Mouse (Mus musculus) liver, embryonic 15.5 days (tissue): ENCODE measurements around the gene Prkn. TPM values are rescaled to one million over a fixed set of nuclear protein-coding genes. Genes with fewer than 3 reads are reported as not detected.

Experiments
- ATAC-seq: fragments of 200-750 bp; cut with Nextera tagmentation; 2 replicates; pipeline ENCODE4 v1.8.0; 2017; ENCODE audit warnings: moderate number of reproducible peaks, mild to moderate bottlenecking, moderate library complexity; ENCODE audit not compliant: insufficient read depth
- H3K27ac ChIP-seq: fragments of 300-500 bp; sonication (generic); replicated peaks from 2 replicates; pipeline ENCODE4 v1.5.1; 2015; ENCODE audit warnings: mild to moderate bottlenecking, inconsistent platforms
- H3K27me3 ChIP-seq: fragments of 300-500 bp; sonication (generic); 2 replicates; pipeline ENCODE4 v1.6.1; 2015; ENCODE audit warnings: mild to moderate bottlenecking, inconsistent platforms
- H3K36me3 ChIP-seq: fragments of 300-500 bp; sonication (generic); replicated peaks from 2 replicates; pipeline ENCODE4 v1.6.1; 2015; ENCODE audit warnings: moderate library complexity, mild to moderate bottlenecking, inconsistent platforms
- H3K4me1 ChIP-seq: fragments of 300-500 bp; sonication (generic); replicated peaks from 2 replicates; pipeline ENCODE4 v1.6.1; 2015; ENCODE audit warnings: inconsistent platforms
- H3K4me2 ChIP-seq: fragments of 300-500 bp; sonication (generic); 2 replicates; pipeline ENCODE4 v1.6.1; 2015; ENCODE audit warnings: moderate library complexity, mild to moderate bottlenecking, inconsistent platforms
- H3K4me3 ChIP-seq: fragments of 300-500 bp; sonication (generic); replicated peaks from 2 replicates; pipeline ENCODE4 v1.5.1; 2015; ENCODE audit warnings: mild to moderate bottlenecking, inconsistent platforms
- H3K9ac ChIP-seq: fragments of 300-500 bp; sonication (generic); 2 replicates; pipeline ENCODE4 v1.6.1; 2015; ENCODE audit warnings: moderate library complexity, mild to moderate bottlenecking, inconsistent platforms
- H3K9me3 ChIP-seq: fragments of 300-500 bp; sonication (generic); replicated peaks from 2 replicates; pipeline ENCODE4 v1.6.1; 2016; ENCODE audit warnings: inconsistent platforms
- WGBS: fragments of 180-500 bp; shearing (Covaris S2); methylation state at CpG from one replicate; pipeline ENCODE4 v1.1.7; 2015; ENCODE audit warnings: mixed read lengths; ENCODE audit not compliant: insufficient replicate concordance; 5-methylcytosine and 5-hydroxymethylcytosine counted together
- polyA plus RNA-seq: library from polyadenylated mRNA; unstranded; fragments of >200 nt; fragmentation: Nextera tagmentation; extraction: Ambion mirVana; gene quantifications from 2 replicates; pipeline ENCODE4 v1.2.1, GENCODE M21; 2015

Gene Prkn
- polyA plus RNA-seq, 1 experiment from 2014 or later, result 0.38 TPM

DNA sequence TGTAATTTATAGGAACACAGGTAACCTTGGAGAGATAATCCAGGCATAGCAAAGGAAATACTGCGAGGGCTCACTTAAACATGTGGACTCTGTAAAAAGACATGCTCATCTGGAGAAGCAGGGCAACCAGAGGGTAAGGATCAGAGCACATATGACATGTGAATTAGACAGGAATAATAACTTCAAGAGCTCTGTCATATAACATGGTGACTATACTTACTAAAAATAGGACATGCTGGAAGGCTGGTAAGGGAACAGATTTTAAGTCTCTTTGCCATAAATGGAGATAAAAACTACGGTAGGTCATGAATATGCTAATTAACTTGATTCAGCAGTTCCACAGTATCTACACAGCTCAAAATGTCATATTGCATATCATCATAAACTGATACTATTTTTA, 777.4 kb downstream of the Prkn start:
- Histone ChIP-seq H3K4me3 (no peak overlapping the region), H3K36me3 (no peaks in the 10 kb centered on the region), H3K4me1 (no peaks in the 10 kb centered on the region), H3K9ac (no peak overlapping the region), H3K9me3 (no peaks in the 10 kb centered on the region), H3K4me2 (no peak overlapping the region), H3K27ac (no peak overlapping the region), H3K27me3 (0 out of 2 replicates have a peak, but pooled peaks cover 3% of the 10 kb centered on the region)
- ATAC-seq, result no peak
- WGBS, result 67% methylated on average over 2 of the region's 2 CpGs

DNA sequence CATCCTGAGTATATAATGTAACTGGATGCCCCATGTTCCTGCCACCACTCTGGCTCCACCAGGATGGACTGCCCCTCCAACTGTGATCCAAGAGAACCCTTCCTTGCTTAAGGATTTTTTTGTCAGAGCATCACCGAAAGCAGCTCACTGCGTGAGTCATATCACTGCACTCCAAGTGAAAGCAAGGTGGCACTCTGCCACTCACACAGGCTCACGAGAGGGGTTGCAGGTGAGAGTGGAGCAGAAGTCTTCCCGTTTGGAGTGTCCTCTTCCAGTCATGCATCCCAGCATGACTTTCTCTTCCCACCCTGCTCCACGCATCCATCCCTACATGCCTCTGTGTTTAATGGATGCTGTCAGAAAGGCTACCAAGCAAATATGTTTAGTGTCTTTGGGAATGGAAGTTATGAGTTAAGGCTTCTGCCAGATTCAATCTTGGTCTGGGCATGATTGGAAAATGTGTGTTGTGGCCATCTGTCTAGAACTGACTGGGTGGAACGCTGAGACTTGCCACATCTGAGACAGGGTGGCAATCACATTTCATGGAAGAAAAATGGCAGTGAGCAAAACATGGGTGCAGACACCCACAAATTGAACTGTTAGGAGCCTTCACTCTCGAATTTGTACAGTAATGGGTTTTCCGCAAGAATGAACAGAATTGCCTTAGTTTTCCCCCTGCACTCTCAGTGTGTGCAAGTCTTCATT, 778.9 kb downstream of the Prkn start:
- H3K36me3 ChIP-seq, result no peaks in the 10 kb centered on the region
- no peaks in the 10 kb centered on the region for H3K27me3 ChIP-seq
- H3K4me2 ChIP-seq, result no peak overlapping the region
- H3K4me1 ChIP-seq, result no peaks in the 10 kb centered on the region
- no peak overlapping the region for H3K4me3 ChIP-seq
- H3K9me3 ChIP-seq, result no peaks in the 10 kb centered on the region
- H3K27ac ChIP-seq, result no peak overlapping the region
- H3K9ac ChIP-seq, result no peak overlapping the region
- no peak for ATAC-seq
- 59% methylated on average over 8 of the region's 8 CpGs for WGBS

DNA sequence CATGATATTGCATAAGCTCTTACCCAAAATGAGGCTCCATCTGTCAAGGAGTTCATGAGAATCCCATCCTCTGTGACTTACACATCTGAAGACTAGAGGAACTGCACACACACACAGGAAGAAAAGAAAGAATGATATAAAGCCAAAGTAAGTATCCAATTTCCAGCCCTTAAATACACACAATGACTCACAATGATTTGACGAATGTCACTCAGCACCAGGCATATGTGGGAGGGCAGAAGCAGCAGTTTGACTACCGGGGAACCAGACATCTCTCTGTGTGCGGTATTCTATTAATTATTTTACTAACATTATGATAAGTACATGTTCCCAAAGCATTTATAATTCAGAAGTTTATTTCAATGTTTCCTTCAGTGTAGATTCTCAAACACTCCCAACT, 780.6 kb downstream of the Prkn start:
- Histone ChIP-seq H3K27me3 (no peaks in the 10 kb centered on the region), H3K36me3 (no peaks in the 10 kb centered on the region), H3K9ac (no peak overlapping the region), H3K4me2 (no peak overlapping the region), H3K9me3 (no peaks in the 10 kb centered on the region), H3K4me3 (no peak overlapping the region), H3K4me1 (no peaks in the 10 kb centered on the region), H3K27ac (no peak overlapping the region)
- 59% methylated on average over 3 of the region's 3 CpGs for WGBS
- no peak for ATAC-seq

DNA sequence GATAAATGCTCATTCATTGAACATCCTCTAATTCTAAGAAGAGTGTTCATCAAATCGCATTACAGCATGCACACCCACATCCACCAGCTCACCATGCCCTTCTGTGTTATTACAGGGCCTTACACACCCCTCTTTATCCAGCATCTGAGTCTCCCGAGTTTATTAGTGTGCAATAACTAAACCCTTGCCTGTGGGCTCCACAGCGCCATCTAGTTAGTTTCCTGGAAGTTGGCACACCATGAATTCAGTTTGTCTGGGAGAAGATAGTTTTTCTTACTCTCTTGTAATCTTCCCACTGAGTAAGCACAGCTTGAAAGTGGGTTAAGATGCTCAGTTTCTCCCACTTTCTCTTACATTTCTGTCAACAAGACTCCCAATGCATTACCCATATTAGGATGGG, 781.3 kb downstream of the Prkn start:
- Histone ChIP-seq H3K9me3 (no peaks in the 10 kb centered on the region), H3K4me2 (no peak overlapping the region), H3K4me3 (no peak overlapping the region), H3K27me3 (no peaks in the 10 kb centered on the region), H3K9ac (no peak overlapping the region), H3K4me1 (no peaks in the 10 kb centered on the region), H3K27ac (no peak overlapping the region), H3K36me3 (no peaks in the 10 kb centered on the region)
- WGBS, result 34% methylated on average over 3 of the region's 3 CpGs
- no peak for ATAC-seq

DNA sequence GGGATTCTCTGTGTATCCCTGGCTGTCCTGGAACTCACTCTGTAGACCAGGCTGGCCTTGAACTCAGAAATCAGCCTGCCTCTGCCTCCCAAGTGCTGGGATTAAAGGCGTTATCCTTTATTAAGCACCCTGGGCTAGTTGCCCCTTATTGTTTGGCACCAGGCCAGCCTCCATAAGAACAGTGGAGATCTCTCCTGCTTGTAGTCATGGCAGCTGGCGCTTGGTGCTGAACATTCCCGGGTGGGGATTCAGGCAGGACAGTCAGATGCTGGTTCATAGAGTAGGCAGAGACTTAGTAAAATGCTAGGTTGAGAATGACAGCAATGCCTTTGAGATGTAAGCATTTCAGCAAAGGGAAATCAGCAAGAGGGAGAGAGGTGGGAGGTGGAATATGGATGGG, 786.1 kb downstream of the Prkn start:
- 70% methylated on average over 3 of the region's 3 CpGs for WGBS
- no peak overlapping the region for H3K27ac ChIP-seq
- no peaks in the 10 kb centered on the region for H3K36me3 ChIP-seq
- H3K4me3 ChIP-seq, result no peak overlapping the region
- no peaks in the 10 kb centered on the region for H3K9me3 ChIP-seq
- H3K4me2 ChIP-seq, result no peak overlapping the region
- no peaks in the 10 kb centered on the region for H3K27me3 ChIP-seq
- no peaks in the 10 kb centered on the region for H3K4me1 ChIP-seq
- no peak overlapping the region for H3K9ac ChIP-seq
- no peak for ATAC-seq

DNA sequence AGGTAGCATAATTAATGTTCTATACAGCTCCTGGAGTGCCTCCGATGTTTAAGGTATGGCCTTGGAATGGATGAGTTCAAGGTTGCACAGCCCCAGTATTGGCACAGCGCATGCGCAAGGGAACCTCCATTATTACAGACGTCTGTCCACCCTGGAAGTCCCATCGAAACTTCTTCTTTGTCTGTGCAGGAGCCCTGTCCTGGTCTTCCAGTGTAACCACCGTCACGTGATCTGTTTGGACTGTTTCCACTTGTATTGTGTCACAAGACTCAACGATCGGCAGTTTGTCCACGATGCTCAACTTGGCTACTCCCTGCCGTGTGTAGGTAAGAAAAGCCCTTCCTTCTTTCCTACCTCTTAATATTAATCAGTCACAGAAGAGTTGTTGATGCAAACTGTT, 794.9 kb downstream of the Prkn start:
- Histone ChIP-seq H3K27ac (no peak overlapping the region), H3K9ac (no peak overlapping the region), H3K27me3 (no peaks in the 10 kb centered on the region), H3K4me1 (no peaks in the 10 kb centered on the region), H3K4me2 (no peak overlapping the region), H3K4me3 (no peak overlapping the region), H3K9me3 (no peaks in the 10 kb centered on the region), H3K36me3 (no peaks in the 10 kb centered on the region)
- 75% methylated on average over 11 of the region's 11 CpGs for WGBS
- no peak for ATAC-seq

DNA sequence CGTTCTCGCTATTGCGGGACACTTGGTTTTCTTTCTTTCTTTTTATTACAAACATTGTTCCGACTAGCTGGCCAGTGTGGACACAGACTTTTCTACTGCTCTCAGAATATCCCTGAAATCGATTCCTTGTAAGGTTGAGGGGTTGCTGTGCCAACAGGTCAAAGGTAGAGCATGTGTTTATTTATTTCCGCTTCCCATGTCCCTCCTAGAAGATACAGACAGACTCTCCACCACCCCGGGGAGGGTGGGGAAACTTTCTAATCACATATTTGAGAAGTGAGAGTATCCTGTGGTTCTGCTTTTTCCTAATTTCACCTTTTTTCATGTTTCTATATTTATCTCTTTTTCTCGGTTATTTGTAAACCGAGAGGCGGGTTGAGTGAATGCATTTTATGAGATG, 797.5 kb downstream of the Prkn start:
- ATAC-seq, result no peak
- no peak overlapping the region for H3K27ac ChIP-seq
- 64% methylated on average over 10 of the region's 10 CpGs for WGBS
- no peak overlapping the region for H3K4me2 ChIP-seq
- no peak overlapping the region for H3K9ac ChIP-seq
- no peaks in the 10 kb centered on the region for H3K36me3 ChIP-seq
- no peaks in the 10 kb centered on the region for H3K4me1 ChIP-seq
- no peak overlapping the region for H3K4me3 ChIP-seq
- no peaks in the 10 kb centered on the region for H3K27me3 ChIP-seq
- H3K9me3 ChIP-seq, result no peaks in the 10 kb centered on the region

DNA sequence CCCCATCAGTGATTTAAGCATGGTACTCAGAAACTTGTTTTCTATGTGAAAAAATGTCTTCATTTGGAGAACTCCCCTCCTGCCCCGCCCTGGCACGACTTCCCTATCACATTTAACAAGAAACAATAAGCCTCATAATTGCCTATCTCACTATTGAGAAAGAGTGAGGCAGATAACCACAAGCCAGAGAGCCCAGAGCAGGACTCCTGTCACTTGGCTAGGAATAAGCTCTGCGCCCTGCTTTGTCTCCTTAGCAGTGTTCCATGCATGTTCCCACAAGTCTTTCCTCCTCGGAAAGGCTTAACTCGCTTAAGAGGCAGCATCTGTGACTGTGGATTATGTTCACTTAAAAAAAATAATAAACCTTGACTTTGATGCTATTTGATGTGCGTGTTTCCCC, 798.3 kb downstream of the Prkn start:
- no peaks in the 10 kb centered on the region for H3K36me3 ChIP-seq
- no peaks in the 10 kb centered on the region for H3K27me3 ChIP-seq
- H3K27ac ChIP-seq, result no peak overlapping the region
- H3K4me3 ChIP-seq, result no peak overlapping the region
- H3K9ac ChIP-seq, result no peak overlapping the region
- H3K9me3 ChIP-seq, result no peaks in the 10 kb centered on the region
- WGBS, result 58% methylated on average over 6 of the region's 6 CpGs
- no peak for ATAC-seq
- no peak overlapping the region for H3K4me2 ChIP-seq
- H3K4me1 ChIP-seq, result no peaks in the 10 kb centered on the region

DNA sequence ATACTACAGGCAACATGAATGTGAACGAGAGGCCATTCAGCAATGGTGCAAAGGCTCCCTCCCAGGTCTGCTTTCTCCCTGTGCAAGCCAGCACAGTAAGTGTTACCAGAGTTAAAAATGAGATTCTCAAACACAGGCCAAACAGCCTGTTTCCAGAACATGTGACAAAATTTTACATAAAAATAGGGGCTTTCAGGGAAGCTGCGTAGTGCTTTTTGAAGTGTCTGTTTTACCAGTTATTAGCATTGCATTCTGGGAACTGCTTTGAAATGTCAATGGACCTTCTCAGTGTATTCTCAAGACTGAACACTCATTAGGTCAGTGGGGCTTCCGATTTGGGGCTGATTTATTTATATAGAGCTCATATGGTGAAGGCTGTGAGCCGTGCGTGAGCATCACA, 799.6 kb downstream of the Prkn start:
- Histone ChIP-seq H3K4me3 (no peak overlapping the region), H3K27ac (no peak overlapping the region), H3K4me2 (no peak overlapping the region), H3K27me3 (no peaks in the 10 kb centered on the region), H3K9me3 (no peaks in the 10 kb centered on the region), H3K4me1 (no peaks in the 10 kb centered on the region), H3K36me3 (no peaks in the 10 kb centered on the region), H3K9ac (no peak overlapping the region)
- 76% methylated on average over 5 of the region's 5 CpGs for WGBS
- no peak for ATAC-seq

DNA sequence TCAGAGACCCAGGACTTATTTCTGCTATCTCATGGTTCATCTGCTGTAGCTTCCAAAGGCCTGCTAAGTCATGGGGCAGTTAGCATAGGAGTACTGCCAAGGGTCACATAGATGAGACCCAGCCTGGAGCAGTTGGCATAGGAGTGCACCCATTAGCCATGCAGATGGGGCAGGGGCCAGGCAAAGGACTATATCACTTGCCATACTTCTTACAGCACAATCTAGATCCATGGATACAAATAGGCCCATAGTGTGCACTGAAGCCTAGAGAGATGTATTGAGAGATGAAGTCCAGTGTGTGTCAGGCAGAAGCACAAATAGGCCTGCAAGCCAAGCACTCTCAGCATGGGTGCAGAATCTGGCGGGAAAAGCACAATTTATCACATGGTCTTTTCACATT, 802.1 kb downstream of the Prkn start:
- no peak overlapping the region for H3K27ac ChIP-seq
- no peak overlapping the region for H3K4me3 ChIP-seq
- no peaks in the 10 kb centered on the region for H3K27me3 ChIP-seq
- no peaks in the 10 kb centered on the region for H3K4me1 ChIP-seq
- no peaks in the 10 kb centered on the region for H3K9me3 ChIP-seq
- no peak overlapping the region for H3K9ac ChIP-seq
- ATAC-seq, result no peak
- H3K36me3 ChIP-seq, result no peaks in the 10 kb centered on the region
- 63% methylated on average over 1 of the region's 1 CpGs for whole genome bisulfite sequencing
- no peak overlapping the region for H3K4me2 ChIP-seq

DNA sequence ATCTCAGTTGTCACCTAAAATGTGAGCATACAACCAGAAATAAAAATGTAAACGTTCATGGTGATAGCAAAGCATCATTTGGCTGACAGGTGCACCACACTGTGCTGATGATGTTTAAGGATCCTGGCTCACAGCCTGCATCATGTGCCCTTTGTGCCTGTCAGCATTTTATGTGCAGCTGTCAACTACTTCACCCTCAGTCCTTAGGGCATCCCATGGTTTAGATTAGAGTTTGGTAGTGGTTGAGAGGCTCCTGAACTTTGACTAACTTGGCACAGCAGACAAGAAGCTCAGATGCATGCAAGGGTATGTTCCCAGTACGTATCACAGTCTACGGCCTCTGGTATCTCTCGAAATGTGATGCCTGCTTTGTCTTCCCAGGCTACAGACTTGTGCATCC, 803.8 kb downstream of the Prkn start:
- Histone ChIP-seq H3K27ac (no peak overlapping the region), H3K36me3 (no peaks in the 10 kb centered on the region), H3K9ac (no peak overlapping the region), H3K27me3 (no peaks in the 10 kb centered on the region), H3K4me3 (no peak overlapping the region), H3K4me2 (no peak overlapping the region), H3K4me1 (no peaks in the 10 kb centered on the region), H3K9me3 (no peaks in the 10 kb centered on the region)
- WGBS, result 69% methylated on average over 4 of the region's 4 CpGs
- ATAC-seq, result no peak

DNA sequence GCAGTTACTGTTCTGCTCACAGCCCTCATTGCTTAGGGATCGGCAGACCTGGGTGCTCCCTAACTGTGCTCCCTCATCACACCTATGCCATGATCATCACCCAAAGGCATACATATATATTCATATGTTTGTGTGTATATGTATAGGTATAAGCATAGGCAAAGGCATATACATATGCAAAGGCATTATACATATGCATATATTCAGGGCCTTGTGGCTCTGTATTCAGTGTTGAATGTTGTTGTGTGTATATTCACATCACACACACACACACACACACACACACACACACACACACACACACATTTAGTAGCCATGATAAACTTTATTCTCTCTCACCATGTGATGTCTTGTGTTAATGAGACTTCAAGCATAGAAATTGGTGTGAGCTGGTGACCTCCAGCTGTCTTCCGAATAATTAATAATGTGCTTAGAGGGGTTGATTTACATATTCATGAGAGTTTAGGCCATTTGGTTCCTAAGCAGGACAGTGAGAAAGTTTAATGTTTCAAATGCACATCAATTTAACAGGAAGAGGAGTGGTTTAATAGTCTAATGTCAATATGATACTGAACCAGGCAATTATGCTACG, 804.8 kb downstream of the Prkn start:
- 69% methylated on average over 3 of the region's 3 CpGs for WGBS
- H3K9ac ChIP-seq, result no peak overlapping the region
- no peaks in the 10 kb centered on the region for H3K4me1 ChIP-seq
- no peak overlapping the region for H3K4me3 ChIP-seq
- H3K27me3 ChIP-seq, result no peaks in the 10 kb centered on the region
- H3K27ac ChIP-seq, result no peak overlapping the region
- H3K4me2 ChIP-seq, result no peak overlapping the region
- no peaks in the 10 kb centered on the region for H3K9me3 ChIP-seq
- no peaks in the 10 kb centered on the region for H3K36me3 ChIP-seq
- no peak for ATAC-seq
